Mouse (Mus musculus) skeletal muscle tissue, postnatal 0 days (tissue): ENCODE data around the gene Gm21488. TPM values are rescaled to one million over a fixed set of nuclear protein-coding genes. Genes with fewer than 3 reads are reported as not detected.

ENCODE experiments used
- polyA plus RNA-seq: library from polyadenylated mRNA; unstranded; fragments of >200 nt; fragmentation: Nextera tagmentation; extraction: Ambion mirVana; gene quantifications from 2 replicates; pipeline ENCODE4 v1.2.1, GENCODE M21; 2015

Gm21488 gene
- not detected in 2 replicates for polyA plus RNA-seq

DNA sequence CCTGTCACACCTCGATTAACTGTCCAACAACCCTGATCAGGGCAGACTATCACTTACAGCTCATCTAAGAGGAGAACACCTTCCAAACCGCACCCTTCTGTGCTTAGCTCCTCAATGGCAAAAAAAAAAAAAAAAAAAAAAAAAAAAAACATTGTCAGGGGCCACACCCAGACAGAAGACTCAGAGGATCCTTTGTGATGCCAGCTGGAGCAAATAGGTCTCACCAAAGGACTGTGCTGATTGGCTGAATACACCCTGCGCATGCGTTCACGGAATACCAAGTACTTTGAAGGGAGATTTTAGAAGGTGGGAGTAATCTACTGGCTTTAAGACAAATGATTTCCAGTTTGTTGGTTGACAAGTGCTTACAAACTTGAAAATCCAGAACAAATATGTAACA is at the start of gene Gm21488:
Gene Gm21488, minus strand, starts transcription at position 101 of the 400 bp plus-strand sequence.

